Mouse (Mus musculus) large intestine, adult 2 months (tissue): Measurements from ENCODE around the gene Olfr116. TPM values are rescaled to one million over a fixed set of nuclear protein-coding genes. Genes with fewer than 3 reads are reported as not detected.

ENCODE experiments used
- DNase-seq: peaks from one replicate; pipeline ENCODE4 v3.0.0-alpha.2; 2012; ENCODE audit warnings: low read depth, low spot score
- WGBS: fragments of 180-500 bp; shearing (Covaris S2); methylation state at CpG from one replicate; pipeline ENCODE4 v1.1.7; 2018; 5-methylcytosine and 5-hydroxymethylcytosine counted together
- polyA plus RNA-seq: library from polyadenylated mRNA; depleted of rRNA; stranded (reverse); fragments of >200 nt; gene quantifications from 2 replicates; pipeline ENCODE4 v1.2.3, GENCODE M21; 2012; rRNA removed

The Olfr116 gene
- polyA plus RNA-seq = not detected in 2 replicates

DNA sequence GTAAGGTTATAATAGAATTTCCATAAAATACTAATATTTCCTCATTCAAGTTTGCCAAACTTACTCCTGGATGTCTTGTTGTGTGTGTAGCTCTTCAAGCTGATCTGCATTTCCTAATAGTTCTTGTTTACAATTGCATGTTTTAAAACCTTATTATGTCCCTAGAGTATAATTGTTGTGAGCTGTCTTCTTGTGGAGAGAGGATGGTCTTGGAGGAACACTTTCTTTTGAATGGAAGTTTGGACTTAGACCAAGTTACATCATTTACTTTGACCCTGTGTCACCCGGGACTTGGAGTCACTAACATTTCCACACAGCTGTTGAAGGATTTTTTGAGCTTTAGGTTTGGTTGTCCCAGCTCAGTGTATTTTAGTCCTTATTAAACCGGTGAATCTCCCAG is at the start of gene Olfr116, which contains the start of gene Olfr115:
TSS of gene Olfr116 (minus strand) at position 191 of the 400 bp plus-strand sequence.
TSS of gene Olfr115 (minus strand) at position 101 of the 400 bp plus-strand sequence.
- DNase-seq = no peak
- 67% methylated on average over 2 of the region's 2 CpGs for WGBS

DNA sequence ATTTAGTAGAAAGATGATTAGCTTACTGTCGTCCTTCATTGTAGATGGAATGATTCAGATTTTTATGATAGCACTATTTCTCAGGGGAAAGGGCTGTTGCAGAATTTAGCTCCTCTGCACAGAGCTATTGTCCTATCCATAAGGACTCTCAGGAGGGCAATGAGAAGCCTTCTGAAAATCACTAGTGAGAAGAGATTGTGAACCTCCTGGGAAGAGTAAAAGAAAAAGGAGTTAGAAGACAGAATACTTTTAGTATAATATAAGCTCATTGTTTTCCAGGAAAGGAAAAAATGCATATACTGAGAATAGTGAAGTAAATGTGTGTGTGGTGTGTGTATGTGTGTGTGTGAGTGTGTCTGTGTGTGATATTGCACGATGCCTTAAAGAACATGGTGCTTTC is 39.7 kb upstream of the Olfr116 start, which contains the start of gene Olfr118:
TSS of gene Olfr118 (plus strand) at position 301 of the 400 bp plus-strand sequence.
- DNase-seq = no peak
- WGBS = 61% methylated on average over 2 of the region's 2 CpGs

GRCm38 (mm10) chr17:37663682-37664081 is 36.7 kb upstream of the Olfr116 start, which contains the start of gene Olfr117:
Gene Olfr117, minus strand, starts transcription at chr17:37663782.
- 36% methylated on average over 1 of the region's 1 CpGs for WGBS
- no peak for DNase-seq

GRCm38 (mm10) chr17:37592643-37593042 is 34.4 kb downstream of the Olfr116 start, which contains the start of gene Olfr114:
Gene Olfr114, minus strand, starts transcription at chr17:37592743.
- no peak for DNase-seq

GRCm38 (mm10) chr17:37577563-37577962 is 49.4 kb downstream of the Olfr116 start, which contains the start of gene Olfr113:
Gene Olfr113, minus strand, starts transcription at chr17:37577663.
- no peak for DNase-seq

Other genes with a start within 250 kb of the Olfr116 start
- gene Olfr105-ps, start 248.2 kb downstream of the Olfr116 start, polyA plus RNA-seq = not detected in 2 replicates
- gene Olfr106-ps, start 236.8 kb downstream of the Olfr116 start, polyA plus RNA-seq = not detected in 2 replicates
- not detected in 2 replicates for gene Olfr107, start 228.0 kb downstream of the Olfr116 start, polyA plus RNA-seq
- not detected in 2 replicates for gene Olfr108, start 181.7 kb downstream of the Olfr116 start, polyA plus RNA-seq
- gene Olfr109, start 168.3 kb downstream of the Olfr116 start, polyA plus RNA-seq = not detected in 2 replicates
- 1.8 and 2.3 TPM in 2 replicates for gene H2-M2, start 143.6 kb downstream of the Olfr116 start, polyA plus RNA-seq
- gene Olfr110, start 134.7 kb downstream of the Olfr116 start, polyA plus RNA-seq = not detected in 2 replicates
- gene Olfr111, start 119.2 kb downstream of the Olfr116 start, polyA plus RNA-seq = 0.07 TPM in 1 of 2 replicates, not detected in the other
- not detected in 2 replicates for gene Olfr112, start 57.7 kb downstream of the Olfr116 start, polyA plus RNA-seq
- gene Olfr113, start 49.5 kb downstream of the Olfr116 start, polyA plus RNA-seq = not detected in 2 replicates
- not detected in 2 replicates for gene Olfr114, start 34.5 kb downstream of the Olfr116 start, polyA plus RNA-seq
- not detected in 2 replicates for gene Olfr115, start 90 bp downstream of the Olfr116 start, polyA plus RNA-seq
- not detected in 2 replicates for gene Olfr117, start 36.6 kb upstream of the Olfr116 start, polyA plus RNA-seq
- gene Olfr118, start 39.8 kb upstream of the Olfr116 start, polyA plus RNA-seq = not detected in 2 replicates
- not detected in 2 replicates for gene Olfr119, start 69.4 kb upstream of the Olfr116 start, polyA plus RNA-seq
- gene Olfr120, start 94.6 kb upstream of the Olfr116 start, polyA plus RNA-seq = not detected in 2 replicates
- not detected in 2 replicates for gene Olfr121, start 121.7 kb upstream of the Olfr116 start, polyA plus RNA-seq
- gene Olfr122, start 141.4 kb upstream of the Olfr116 start, polyA plus RNA-seq = not detected in 2 replicates
- not detected in 2 replicates for gene Olfr123, start 166.3 kb upstream of the Olfr116 start, polyA plus RNA-seq
- not detected in 2 replicates for gene Olfr124, start 172.7 kb upstream of the Olfr116 start, polyA plus RNA-seq
- not detected in 2 replicates for gene Olfr125, start 205.8 kb upstream of the Olfr116 start, polyA plus RNA-seq
- gene Olfr126, start 220.3 kb upstream of the Olfr116 start, polyA plus RNA-seq = not detected in 2 replicates